Mouse (Mus musculus): ENCODE results near the gene Gp6. TPM values are rescaled to one million over a fixed set of nuclear protein-coding genes. Genes with fewer than 3 reads are reported as not detected.
"Not testable (repeated sequence)": the region's sequence is repeated elsewhere in the genome, so short reads cannot be mapped to it uniquely, and the experiment has no call there.

The Gp6 gene
- total RNA-seq (2017): 0.15 TPM in 1 of 2 replicates, not detected in the other

DNA sequence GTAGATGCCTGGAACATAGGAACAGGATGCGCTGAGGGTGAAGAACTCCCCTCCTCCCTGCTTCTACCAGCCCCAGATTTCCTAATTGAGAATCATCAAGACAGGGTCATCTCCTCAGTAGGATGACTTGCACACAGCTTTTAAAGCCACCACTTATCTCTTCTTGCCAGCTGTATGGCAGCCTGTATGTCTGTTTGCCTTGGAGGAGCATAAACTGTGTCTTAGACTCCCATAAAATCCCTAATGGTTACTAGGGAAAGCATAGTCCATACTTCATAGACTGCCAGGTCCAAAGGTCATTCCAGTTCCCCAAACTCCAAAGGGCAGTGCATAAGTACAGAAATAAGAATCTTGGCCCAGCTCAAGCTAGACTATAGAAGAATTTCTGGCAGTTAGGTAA is at the start of gene Gp6:
Gp6 (minus strand) TSS at position 15 of the 400 bp plus-strand sequence.
- ATAC-seq (replicated peaks; ENCODE audit: low read depth, poor library complexity, severe bottlenecking): peak; percentile 50; the same call in 1 of the 2 replicates

GRCm38 (mm10) chr7:4447138-4447537 is 49.6 kb upstream of the Gp6 start:
- no peak for ATAC-seq (replicated peaks; ENCODE audit: low read depth, poor library complexity, severe bottlenecking)

DNA sequence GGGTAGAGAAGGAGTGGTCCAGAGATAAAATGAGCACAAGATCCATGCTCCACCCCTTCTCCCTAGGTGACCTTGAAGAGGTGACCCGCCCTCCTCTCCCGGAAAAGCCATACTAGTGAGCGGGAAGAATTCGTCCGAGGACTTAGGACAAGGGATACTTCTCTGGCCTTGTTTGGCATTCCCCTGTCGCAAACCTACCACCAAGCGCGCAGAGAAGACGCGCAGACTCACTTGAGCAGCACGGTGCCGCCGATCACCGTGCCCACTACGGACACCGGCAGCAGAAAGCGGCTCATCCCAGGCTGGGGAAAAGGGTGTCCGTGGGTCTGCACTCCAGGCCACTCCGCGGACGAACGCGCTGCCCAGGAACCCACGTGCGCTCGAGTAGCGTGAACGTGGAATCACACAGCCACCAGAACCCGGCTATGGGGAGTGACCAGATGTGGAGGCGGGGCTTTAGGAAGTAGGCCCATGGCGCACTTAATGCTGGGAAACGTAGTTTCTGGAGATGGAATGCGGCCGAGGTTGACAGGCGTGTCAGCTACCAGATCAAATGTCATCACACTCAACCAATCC is 47.8 kb upstream of the Gp6 start, which contains the start of gene Rdh13:
Rdh13 (minus strand) TSS at position 434 of the 576 bp plus-strand sequence.
- peak; percentile 99 for ATAC-seq (replicated peaks; ENCODE audit: low read depth, poor library complexity, severe bottlenecking)

DNA sequence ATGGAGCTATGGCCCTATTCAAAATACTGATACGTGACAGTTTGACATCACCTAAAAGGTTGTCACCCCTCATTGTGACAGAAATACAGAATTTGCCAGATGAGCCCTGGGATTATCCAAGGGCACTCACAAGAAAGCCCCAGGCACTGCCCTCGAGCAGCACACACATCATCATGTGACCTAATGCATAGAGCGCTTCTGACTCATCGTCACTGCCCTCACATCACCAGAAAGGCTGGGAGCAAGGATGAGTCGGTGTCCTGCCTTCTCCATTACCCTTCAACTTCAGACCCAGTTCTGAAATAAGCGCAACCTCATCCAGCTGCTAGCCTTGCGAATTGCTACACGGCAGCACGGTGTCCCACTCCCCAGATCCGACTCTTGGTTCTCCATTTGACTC is 43.0 kb upstream of the Gp6 start:
- no peak for ATAC-seq (replicated peaks; ENCODE audit: low read depth, poor library complexity, severe bottlenecking)

- ATAC-seq (replicated peaks; ENCODE audit: low read depth, poor library complexity, severe bottlenecking): no peak
Observed at GRCm38 (mm10) chr7:4437721-4438120, 40.2 kb upstream of the Gp6 start.

GRCm38 (mm10) chr7:4432026-4432425 is 34.5 kb upstream of the Gp6 start:
- no peak for ATAC-seq (replicated peaks; ENCODE audit: low read depth, poor library complexity, severe bottlenecking)

DNA sequence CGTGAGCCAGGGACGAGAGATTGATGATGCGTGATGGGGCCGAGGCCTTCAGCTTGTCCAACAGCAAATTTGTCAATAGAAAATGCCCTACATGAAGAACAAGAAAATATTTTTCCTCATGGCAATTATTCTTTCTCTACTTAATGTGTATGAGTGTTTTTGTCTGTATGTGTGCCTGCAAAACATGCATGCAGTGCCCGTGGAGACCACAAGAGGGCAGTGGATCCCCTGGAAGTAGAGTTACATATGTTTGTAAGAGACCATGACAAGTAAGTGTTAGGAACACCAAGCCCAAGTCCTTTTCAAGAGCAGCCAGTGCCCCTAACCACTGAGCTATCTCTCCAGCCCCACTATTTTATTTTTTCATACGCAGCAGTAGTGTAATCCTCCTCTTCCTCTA is 34.0 kb upstream of the Gp6 start:
- peak; percentile 28; the same call in 1 of the 2 replicates for ATAC-seq (replicated peaks; ENCODE audit: low read depth, poor library complexity, severe bottlenecking)

DNA sequence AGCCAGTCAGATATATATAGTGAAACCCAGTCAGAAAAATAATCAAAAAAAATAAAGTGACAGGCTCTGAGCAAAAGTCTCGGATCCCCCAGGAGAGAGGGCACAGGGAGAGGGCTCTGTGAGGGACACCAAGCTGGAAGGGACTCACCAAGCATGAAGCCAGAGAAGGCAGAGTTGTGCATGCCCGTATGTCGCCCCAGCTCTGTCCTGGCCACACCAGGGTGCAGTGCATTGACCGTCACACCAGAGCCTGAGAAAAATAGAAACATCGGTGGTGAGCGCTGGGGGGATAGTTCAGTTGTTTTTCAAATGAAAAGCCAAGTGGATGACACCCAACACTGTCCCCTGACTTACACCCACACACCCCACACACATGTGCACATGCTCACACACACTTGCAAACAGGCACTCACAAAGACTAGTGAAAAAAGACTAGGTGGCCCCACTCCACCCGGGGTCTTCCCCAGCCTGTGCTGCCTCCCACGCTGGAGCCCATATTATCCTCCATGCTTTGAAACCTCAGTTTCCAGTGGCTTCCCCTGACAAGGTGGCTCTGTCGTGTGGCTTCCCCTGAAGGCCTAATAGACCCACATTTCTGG is 32.8 kb upstream of the Gp6 start:
- no peak for ATAC-seq (replicated peaks; ENCODE audit: low read depth, poor library complexity, severe bottlenecking)

DNA sequence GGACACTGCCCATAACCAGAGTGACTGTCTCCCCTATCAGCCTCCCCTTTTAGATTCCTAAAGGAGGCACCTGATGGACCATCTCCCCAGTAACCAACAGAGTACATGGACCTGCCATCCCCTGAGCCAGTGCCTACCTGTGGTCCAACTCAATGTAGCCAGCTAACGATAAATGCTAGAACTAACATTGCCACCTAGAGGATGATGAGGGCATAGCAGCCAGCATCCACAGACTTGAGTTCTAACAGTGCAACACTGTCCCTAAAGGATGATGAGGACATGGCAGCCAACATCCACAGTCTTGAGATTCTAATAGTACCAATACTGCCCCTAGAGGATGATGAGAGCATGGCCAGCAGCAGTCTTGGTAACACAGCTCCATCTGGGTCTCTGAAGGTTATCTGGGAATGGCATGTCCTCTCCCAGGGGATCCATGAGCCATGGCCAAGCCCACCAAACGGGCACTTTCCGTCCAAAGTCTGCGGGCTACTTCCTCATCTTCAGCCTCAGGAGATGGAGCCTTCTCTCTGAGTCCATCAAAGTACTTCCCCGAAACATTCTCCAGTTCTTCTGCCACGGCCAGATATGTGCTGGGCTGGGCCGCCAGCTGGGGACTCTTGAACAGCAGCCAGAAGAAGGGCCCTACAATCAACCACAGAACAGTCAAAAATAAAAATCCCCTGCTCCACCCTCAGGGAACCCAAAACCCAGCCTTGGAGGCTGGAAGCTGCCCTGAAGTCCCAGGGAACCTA is 29.8 kb upstream of the Gp6 start:
- ATAC-seq (replicated peaks; ENCODE audit: low read depth, poor library complexity, severe bottlenecking): peak; percentile 86

- no peak for ATAC-seq (replicated peaks; ENCODE audit: low read depth, poor library complexity, severe bottlenecking)
Observed at GRCm38 (mm10) chr7:4420230-4420629, 22.7 kb upstream of the Gp6 start.

DNA sequence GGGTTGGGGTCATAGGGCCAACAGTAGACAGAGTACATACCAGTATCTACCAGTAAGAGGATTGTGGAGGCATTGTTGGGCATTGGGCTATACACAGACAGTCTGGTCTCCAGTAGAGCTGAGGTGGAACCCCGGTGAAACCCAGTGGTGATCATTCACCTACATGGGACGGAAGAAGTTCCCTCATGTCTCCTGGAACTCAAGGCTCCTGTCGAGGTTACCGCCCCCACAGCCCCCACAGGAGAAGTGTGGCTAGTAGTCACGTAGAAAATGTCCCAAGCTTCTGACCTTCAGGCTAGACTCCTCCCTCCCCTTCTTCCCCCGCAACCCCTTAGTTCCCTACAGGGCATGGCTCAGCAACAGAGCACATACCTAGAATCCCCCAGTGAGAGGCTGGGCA is 22.1 kb upstream of the Gp6 start:
- ATAC-seq (replicated peaks; ENCODE audit: low read depth, poor library complexity, severe bottlenecking): no peak

DNA sequence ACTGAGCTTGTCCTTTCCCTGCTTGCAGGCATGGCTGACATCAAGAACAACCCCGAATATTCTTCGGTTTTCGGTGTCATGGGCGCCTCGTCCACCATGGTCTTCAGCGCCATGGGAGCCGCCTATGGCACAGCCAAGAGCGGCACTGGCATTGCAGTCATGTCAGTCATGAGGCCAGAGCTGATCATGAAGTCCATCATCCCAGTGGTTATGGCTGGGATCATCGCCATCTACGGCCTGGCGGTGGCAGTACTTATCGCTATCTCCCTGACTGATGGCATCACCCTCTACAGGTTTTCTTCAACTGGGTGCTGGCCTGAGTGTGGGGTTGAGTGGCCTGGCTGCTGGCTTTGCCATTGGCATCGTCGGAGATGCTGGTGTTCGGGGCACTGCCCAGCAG is 14.9 kb upstream of the Gp6 start:
- ATAC-seq (replicated peaks; ENCODE audit: low read depth, poor library complexity, severe bottlenecking): not testable (repeated sequence)

DNA sequence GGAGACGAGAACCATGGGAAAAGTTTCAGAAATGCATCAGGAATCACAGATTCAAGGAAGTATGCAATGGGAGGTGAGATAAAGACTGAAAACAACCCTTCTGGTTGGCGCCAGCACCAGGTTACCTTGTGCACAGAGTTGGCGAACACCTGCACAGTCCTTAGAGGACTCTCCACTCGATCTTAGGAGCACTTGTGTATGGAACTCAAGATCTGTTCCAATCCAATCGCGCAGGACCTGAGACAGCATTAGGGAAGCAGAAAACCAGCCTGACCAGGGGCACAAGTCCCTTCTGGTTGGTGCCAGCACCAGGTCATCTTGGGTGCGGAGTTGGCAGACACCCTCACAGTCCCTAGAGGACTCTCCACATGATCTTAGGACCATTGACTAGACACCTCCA is 24.0 kb downstream of the Gp6 start:
- no peak for ATAC-seq (replicated peaks; ENCODE audit: low read depth, poor library complexity, severe bottlenecking)

DNA sequence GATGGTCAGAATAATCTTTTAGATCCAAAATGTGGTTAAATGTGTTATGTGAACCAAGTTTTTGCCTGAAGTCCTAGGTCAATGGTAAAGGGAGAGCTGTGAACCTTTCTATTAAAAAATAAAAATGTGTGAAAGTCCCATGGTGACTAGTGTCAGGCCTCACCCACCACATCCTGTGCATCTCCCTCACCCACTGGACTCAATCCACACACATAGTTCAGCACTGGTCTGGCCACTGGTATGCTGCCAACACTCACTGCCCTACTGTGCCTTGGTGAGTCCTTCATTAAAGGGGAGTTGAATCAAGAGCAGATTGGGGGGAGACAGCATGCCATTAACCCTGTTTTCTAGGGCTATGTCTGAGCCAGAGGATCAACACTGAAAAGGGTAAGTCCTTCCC is 60.0 kb downstream of the Gp6 start, which contains the start of gene Ncr1:
Ncr1 (plus strand) TSS at position 216 of the 400 bp plus-strand sequence.
- ATAC-seq (replicated peaks; ENCODE audit: low read depth, poor library complexity, severe bottlenecking): no peak

DNA sequence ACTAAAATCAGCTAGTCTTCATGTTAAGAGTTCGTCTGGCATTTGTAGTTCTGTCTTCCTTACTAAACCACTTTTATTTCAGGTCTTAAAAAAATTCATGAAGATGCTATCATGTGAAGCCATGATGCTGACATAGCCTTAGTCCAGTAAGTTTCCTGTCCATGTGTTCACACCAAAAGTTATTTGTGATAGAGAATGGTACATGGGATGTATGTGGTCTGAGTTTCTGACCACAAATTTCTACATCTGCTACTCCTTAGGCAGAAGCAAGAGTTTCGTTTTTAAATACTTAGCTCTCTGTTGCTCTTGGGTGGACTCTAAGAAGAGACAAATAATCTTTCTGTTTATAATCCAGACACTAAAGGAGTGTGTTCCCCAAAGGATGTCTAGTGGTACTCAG is 74.2 kb downstream of the Gp6 start:
- ATAC-seq (replicated peaks; ENCODE audit: low read depth, poor library complexity, severe bottlenecking): peak; percentile 60

Other genes with a start within 250 kb of the Gp6 start
- gene Leng9, start 247.4 kb downstream of the Gp6 start, total RNA-seq (2017): 1.3 and 1.5 TPM in 2 replicates
- gene Cdc42ep5, start 232.9 kb downstream of the Gp6 start, total RNA-seq (2017): 0.41 TPM in 1 of 2 replicates, not detected in the other
- not detected in 2 replicates for gene Lilra5, start 160.0 kb downstream of the Gp6 start, total RNA-seq (2017)
- not detected in 2 replicates for gene Ncr1, start 60.0 kb downstream of the Gp6 start, total RNA-seq (2017)
- gene Rdh13, start 47.9 kb upstream of the Gp6 start, total RNA-seq (2017): 14.0 and 15.1 TPM in 2 replicates
- gene Eps8l1, start 62.9 kb upstream of the Gp6 start, total RNA-seq (2017): 4.2 and 5.6 TPM in 2 replicates
- 90.2 and 117 TPM in 2 replicates for gene Ppp1r12c, start 103.9 kb upstream of the Gp6 start, total RNA-seq (2017)
- 6.1 and 6.6 TPM in 2 replicates for gene Tnnt1, start 118.6 kb upstream of the Gp6 start, total RNA-seq (2017)
- gene Tnni3, start 126.5 kb upstream of the Gp6 start, total RNA-seq (2017): 0.87 and 1.9 TPM in 2 replicates
- 1.6 TPM in 1 of 2 replicates, not detected in the other for gene Dnaaf3, start 134.7 kb upstream of the Gp6 start, total RNA-seq (2017)
- gene Syt5, start 149.8 kb upstream of the Gp6 start, total RNA-seq (2017): not detected in 2 replicates
- not detected in 2 replicates for gene Ptprh, start 206.3 kb upstream of the Gp6 start, total RNA-seq (2017)
- 8.6 and 18.7 TPM in 2 replicates for gene Tmem86b, start 233.7 kb upstream of the Gp6 start, total RNA-seq (2017)